Mouse (Mus musculus) liver, postnatal 0 days (tissue): ENCODE data around the gene Pdzd2.

ENCODE experiments used
- CTCF ChIP-seq: sonication (generic); IDR thresholded peaks from 2 replicates; pipeline ENCODE4 v1.5.1; 2016; ENCODE audit warnings: antibody characterized with exemption, low read depth
- EP300 ChIP-seq: IDR thresholded peaks from 2 replicates; pipeline ENCODE4 v1.6.1; 2016; ENCODE audit warnings: antibody characterized with exemption, low read depth, mild to moderate bottlenecking

- no peak for TF ChIP-seq CTCF
- no peak for TF ChIP-seq EP300
These were observed 32.8 kb downstream of the Pdzd2 start for GRCm38 (mm10) chr15:12706902-12707301.
